Mouse (Mus musculus) MEL (cell line): ENCODE data around the gene Rsph10b. TPM values are rescaled to one million over a fixed set of nuclear protein-coding genes. Genes with fewer than 3 reads are reported as not detected.

ENCODE experiments used
- DNase-seq: peaks from one replicate; pipeline ENCODE4 v3.0.0; 2011; ENCODE audit warnings: low read depth, low spot score
- H3K27ac ChIP-seq: 2 replicates; pipeline ENCODE4 v1.5.1; 2012; ENCODE audit warnings: low read depth, mild to moderate bottlenecking, control low read depth, low read length, moderate library complexity; ENCODE audit not compliant: control insufficient read depth
- H3K27me3 ChIP-seq, 2 experiments: fragments of 150-350 bp in 1 of 2; sonication (generic) in 1 of 2; 2 replicates each; pipeline ENCODE4 v1.6.1; 2012; ENCODE audit warnings: low read length in 2 of 2, mild to moderate bottlenecking in 2 of 2, improper control_type of control experiment in 1 of 2, moderate library complexity in 1 of 2; ENCODE audit not compliant: insufficient read depth in 2 of 2, control insufficient read depth in 1 of 2
- H3K36me3 ChIP-seq, 2 experiments: 2 replicates each; pipeline ENCODE4 v1.6.1; 2012 to 2014; ENCODE audit warnings: low read length in 2 of 2, improper control_type of control experiment in 1 of 2, inconsistent platforms in 1 of 2, mild to moderate bottlenecking in 1 of 2; ENCODE audit not compliant: insufficient read depth in 2 of 2, control insufficient read depth in 1 of 2
- H3K4me1 ChIP-seq, 2 experiments: fragments of 150-350 bp in 1 of 2; sonication (generic) in 1 of 2; 2 replicates each; pipeline ENCODE4 v1.6.1; 2012; ENCODE audit warnings: low read length in 2 of 2, improper control_type of control experiment in 1 of 2, mild to moderate bottlenecking in 1 of 2; ENCODE audit not compliant: insufficient read depth in 2 of 2, control insufficient read depth in 1 of 2
- H3K4me3 ChIP-seq, 2 experiments: fragments of 150-350 bp in 1 of 2; sonication (generic) in 1 of 2; 2 replicates each; pipeline ENCODE4 v1.5.1; 2012; ENCODE audit warnings: low read depth in 2 of 2, low read length in 2 of 2, mild to moderate bottlenecking in 2 of 2, moderate library complexity in 2 of 2, control low read depth in 1 of 2, improper control_type of control experiment in 1 of 2; ENCODE audit not compliant: control insufficient read depth in 1 of 2, insufficient read depth in 1 of 2
- H3K79me2 ChIP-seq: 2 replicates; pipeline ENCODE4 v1.6.1; 2012; ENCODE audit warnings: mild to moderate bottlenecking, low read length, moderate library complexity; ENCODE audit not compliant: control insufficient read depth, poor library complexity, insufficient read depth
- H3K9ac ChIP-seq: 2 replicates; pipeline ENCODE4 v1.6.1; 2012; ENCODE audit warnings: low read depth, mild to moderate bottlenecking, control low read depth, low read length, moderate library complexity; ENCODE audit not compliant: control insufficient read depth, poor library complexity, severe bottlenecking
- H3K9me3 ChIP-seq: fragments of 150-350 bp; sonication (generic); replicated peaks from 2 replicates; pipeline ENCODE4 v1.6.1; 2012; ENCODE audit warnings: mild to moderate bottlenecking, low read length, improper control_type of control experiment, moderate library complexity; ENCODE audit not compliant: insufficient read depth
- BHLHE40 ChIP-seq: IDR thresholded peaks from 2 replicates; pipeline ENCODE4 v1.6.1; 2012; ENCODE audit warnings: low read depth, mild to moderate bottlenecking, inconsistent platforms, low read length, improper control_type of control experiment, borderline replicate concordance
- CTCF ChIP-seq, 3 experiments: IDR thresholded peaks in 2 of 3; conservative IDR thresholded peaks in 1 of 3; 2 replicates each; pipeline ENCODE4 v1.5.1; 2011 to 2012; ENCODE audit warnings: low read length in 3 of 3, low read depth in 2 of 3, mild to moderate bottlenecking in 2 of 3, improper control_type of control experiment in 1 of 3, inconsistent platforms in 1 of 3, mixed read lengths in 1 of 3, moderate library complexity in 1 of 3; ENCODE audit not compliant: control insufficient read depth in 1 of 3, insufficient read depth in 1 of 3, poor library complexity in 1 of 3, severe bottlenecking in 1 of 3
- EP300 ChIP-seq, 2 experiments: IDR thresholded peaks; 2 replicates each; pipeline ENCODE4 v1.6.1; 2011; ENCODE audit warnings: improper control_type of control experiment in 2 of 2, low read length in 2 of 2, low read depth in 1 of 2, mild to moderate bottlenecking in 1 of 2
- GABPA ChIP-seq: IDR thresholded peaks from 2 replicates; pipeline ENCODE4 v1.6.1; 2012; ENCODE audit warnings: low read depth, mild to moderate bottlenecking, inconsistent platforms, low read length, improper control_type of control experiment, moderate library complexity
- GATA1 ChIP-seq: IDR thresholded peaks from 2 replicates; pipeline ENCODE4 v1.6.1; 2011; ENCODE audit warnings: low read depth, low read length, improper control_type of control experiment
- HCFC1 ChIP-seq: IDR thresholded peaks from 2 replicates; pipeline ENCODE4 v1.6.1; 2012; ENCODE audit warnings: low read depth, mild to moderate bottlenecking, inconsistent platforms, low read length, improper control_type of control experiment, moderate library complexity
- JUND ChIP-seq: IDR thresholded peaks from 2 replicates; pipeline ENCODE4 v1.6.1; 2011; ENCODE audit warnings: low read depth, mild to moderate bottlenecking, improper control_type of control experiment, low read length
- MAX ChIP-seq: IDR thresholded peaks from 2 replicates; pipeline ENCODE4 v1.6.1; 2011; ENCODE audit warnings: low read length, improper control_type of control experiment
- MAZ ChIP-seq: IDR thresholded peaks from 2 replicates; pipeline ENCODE4 v1.6.1; 2012; ENCODE audit warnings: low read depth, mild to moderate bottlenecking, inconsistent platforms, low read length, improper control_type of control experiment
- MXI1 ChIP-seq: IDR thresholded peaks from 2 replicates; pipeline ENCODE4 v1.6.1; 2011; ENCODE audit warnings: mild to moderate bottlenecking, low read depth, low read length, improper control_type of control experiment
- NELFE ChIP-seq: IDR thresholded peaks from 2 replicates; pipeline ENCODE4 v1.6.1; 2011; ENCODE audit warnings: low read depth, low read length, improper control_type of control experiment
- POLR2A ChIP-seq, 2 experiments: IDR thresholded peaks; 2 replicates each; pipeline ENCODE4 v1.6.1; 2011 to 2012; ENCODE audit warnings: low read length in 2 of 2, mild to moderate bottlenecking in 2 of 2, control low read depth in 1 of 2, improper control_type of control experiment in 1 of 2, low read depth in 1 of 2, moderate library complexity in 1 of 2; ENCODE audit not compliant: control insufficient read depth in 1 of 2, insufficient read depth in 1 of 2, poor library complexity in 1 of 2
- POLR2AphosphoS2 ChIP-seq: IDR thresholded peaks from 2 replicates; pipeline ENCODE4 v1.6.1; 2011; ENCODE audit warnings: low read length, improper control_type of control experiment
- RCOR1 ChIP-seq: IDR thresholded peaks from 2 replicates; pipeline ENCODE4 v1.6.1; 2012; ENCODE audit warnings: low read depth, mild to moderate bottlenecking, inconsistent platforms, low read length, improper control_type of control experiment
- SIN3A ChIP-seq: IDR thresholded peaks from 2 replicates; pipeline ENCODE4 v1.6.1; 2012; ENCODE audit warnings: low read length, improper control_type of control experiment, inconsistent platforms
- TAL1 ChIP-seq: IDR thresholded peaks from 2 replicates; pipeline ENCODE4 v1.6.1; 2012; ENCODE audit warnings: mild to moderate bottlenecking, inconsistent platforms, low read length, moderate library complexity, mixed read lengths
- TCF12 ChIP-seq: IDR thresholded peaks from 2 replicates; pipeline ENCODE4 v1.6.1; 2014; ENCODE audit warnings: low read depth, mild to moderate bottlenecking, inconsistent platforms, low read length, improper control_type of control experiment, moderate library complexity
- UBTF ChIP-seq: IDR thresholded peaks from 2 replicates; pipeline ENCODE4 v1.6.1; 2012; ENCODE audit warnings: low read depth, mild to moderate bottlenecking, inconsistent platforms, low read length, improper control_type of control experiment, moderate library complexity, borderline replicate concordance; ENCODE audit not compliant: insufficient read depth
- USF2 ChIP-seq, 2 experiments: IDR thresholded peaks; 2 replicates each; pipeline ENCODE4 v1.6.1; 2011 to 2012; ENCODE audit warnings: improper control_type of control experiment in 2 of 2, low read length in 2 of 2, borderline replicate concordance in 1 of 2, inconsistent platforms in 1 of 2, low read depth in 1 of 2, mild to moderate bottlenecking in 1 of 2; ENCODE audit not compliant: insufficient read depth in 1 of 2
- ZC3H11A ChIP-seq: IDR thresholded peaks from 2 replicates; pipeline ENCODE4 v1.6.1; 2012; ENCODE audit warnings: low read depth, mild to moderate bottlenecking, inconsistent platforms, low read length, improper control_type of control experiment
- ZKSCAN1 ChIP-seq: IDR thresholded peaks from 2 replicates; pipeline ENCODE4 v1.6.1; 2012; ENCODE audit warnings: low read depth, mild to moderate bottlenecking, inconsistent platforms, low read length, improper control_type of control experiment, moderate library complexity
- ZMIZ1 ChIP-seq: IDR thresholded peaks from 2 replicates; pipeline ENCODE4 v1.6.1; 2012; ENCODE audit warnings: low read depth, mild to moderate bottlenecking, inconsistent platforms, low read length, improper control_type of control experiment, moderate library complexity
- ZNF384 ChIP-seq: IDR thresholded peaks from 2 replicates; pipeline ENCODE4 v1.6.1; 2012; ENCODE audit warnings: low read depth, mild to moderate bottlenecking, inconsistent platforms, low read length, improper control_type of control experiment
- polyA plus RNA-seq, 2 experiments: library from polyadenylated mRNA; stranded (reverse) in 1 of 2; unstranded in 1 of 2; fragments of >175 nt in 1 of 2; fragments of >200 nt in 1 of 2; gene quantifications; 2 replicates each; pipeline versions ENCODE4 v1.2.1 to v1.2.4; 2012; ENCODE audit warnings: low replicate concordance in 2 of 2, low read depth in 1 of 2; ENCODE audit not compliant: insufficient read length in 2 of 2, insufficient read depth in 1 of 2, missing spikeins in 1 of 2
- total RNA-seq: library from RNA; depleted of rRNA; stranded (reverse); fragments of 300-350 nt; gene quantifications from 2 replicates; pipeline ENCODE4 v1.2.3, GENCODE M21; 2012

Rsph10b gene
- total and polyA plus RNA-seq, 3 experiments: 0.04 to 0.17 TPM; not detected in 1

DNA sequence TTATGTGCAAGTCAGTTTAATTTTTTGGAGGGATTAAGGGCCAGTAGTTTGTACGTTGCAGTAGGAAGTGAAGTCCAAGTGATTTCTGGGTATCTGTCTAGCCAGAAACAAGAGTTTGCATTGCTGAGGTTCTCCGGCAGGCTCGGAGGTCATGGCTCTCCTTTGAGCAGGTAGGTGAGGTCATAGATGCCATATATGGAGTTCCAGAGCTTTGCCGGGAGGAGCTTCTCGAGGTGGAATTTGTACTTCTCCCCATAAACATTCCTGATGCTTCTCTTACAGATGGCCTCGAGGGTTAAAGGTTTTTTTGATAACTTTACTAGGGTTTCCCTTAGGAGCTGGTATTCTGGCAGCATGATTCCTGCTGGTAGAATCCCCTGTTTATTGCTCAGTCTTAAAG is 42.1 kb upstream of the Rsph10b start:
- TF ChIP-seq USF2 (IDR thresholded peaks at IDR 0.05; ENCODE audit: borderline replicate concordance in 1 of 2, insufficient read depth in 1 of 2, low read depth in 1 of 2, low read length in 2 of 2) (no peak), UBTF (no peak), ZNF384 (no peak), NELFE (no peak), MAZ (no peak), MAX (no peak), CTCF (IDR thresholded peaks at IDR 0.05 in 2 of 3, conservative IDR thresholded peaks at IDR 0.05 in 1 of 3; ENCODE audit: control insufficient read depth in 1 of 3, insufficient read depth in 1 of 3, low read depth in 2 of 3, low read length in 3 of 3, poor library complexity in 1 of 3, severe bottlenecking in 1 of 3) (no peak), RCOR1 (no peak), SIN3A (no peak), TAL1 (no peak), MXI1 (no peak)
- no peak for DNase-seq
- H3K36me3 ChIP-seq: peaks cover 5 to 9% of the 10 kb centered on the region in 2 experiments
- H3K4me1 ChIP-seq: peaks cover 2 to 13% of the 10 kb centered on the region in 2 experiments
- H3K27me3 ChIP-seq: no peaks in the 10 kb centered on the region
- H3K9me3 ChIP-seq: no peaks in the 10 kb centered on the region
- H3K9ac ChIP-seq: no peak overlapping the region
- H3K27ac ChIP-seq: no peak overlapping the region
- H3K79me2 ChIP-seq: no peaks in the 10 kb centered on the region
- H3K4me3 ChIP-seq: no peak overlapping the region

DNA sequence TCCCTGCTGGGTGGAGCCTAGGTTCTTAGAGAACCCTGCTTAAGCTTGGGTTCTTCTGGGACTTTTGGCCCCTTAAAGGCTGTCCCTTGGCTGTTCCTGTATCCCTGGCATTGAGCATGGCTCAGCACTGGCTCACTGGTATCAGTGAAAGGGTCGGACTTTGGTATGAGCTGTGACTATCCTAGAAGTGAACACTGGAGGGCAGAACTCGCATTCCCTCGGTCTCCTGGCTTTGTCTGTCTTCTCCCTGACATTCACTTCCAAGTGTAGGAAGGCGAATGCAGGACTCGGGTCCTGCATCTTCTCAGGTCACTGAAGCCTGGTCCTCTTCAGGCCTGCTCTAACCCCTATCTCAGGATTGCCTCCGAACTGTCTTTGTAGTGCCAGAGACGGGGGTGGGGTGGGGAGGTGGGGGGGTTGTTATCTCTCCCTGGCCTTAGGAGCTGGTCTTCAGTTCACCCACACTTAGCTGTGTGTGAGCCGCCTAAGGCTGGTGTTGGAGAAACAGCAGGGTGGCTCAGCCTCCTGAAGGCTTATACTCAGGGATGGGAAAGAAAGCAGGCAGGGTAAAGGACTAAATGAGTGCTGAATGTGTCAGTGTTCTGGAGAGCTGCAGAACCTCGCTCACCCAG is 40.5 kb upstream of the Rsph10b start:
- no peaks in the 10 kb centered on the region for H3K9me3 ChIP-seq
- no peak overlapping the region for H3K4me3 ChIP-seq
- TF ChIP-seq RCOR1 (no peak), EP300 (IDR thresholded peaks at IDR 0.05; ENCODE audit: low read depth in 1 of 2, low read length in 2 of 2) (no peak), GATA1 (no peak), USF2 (IDR thresholded peaks at IDR 0.05; ENCODE audit: borderline replicate concordance in 1 of 2, insufficient read depth in 1 of 2, low read depth in 1 of 2, low read length in 2 of 2) (no peak)
- TF ChIP-seq, all 39 proteins: peak for 0
- no peak for DNase-seq
- Histone ChIP-seq H3K27me3 (no peaks in the 10 kb centered on the region), H3K27ac (no peak overlapping the region), H3K9ac (no peak overlapping the region), H3K36me3 (peaks cover 5 to 8% of the 10 kb centered on the region in 2 experiments), H3K79me2 (no peaks in the 10 kb centered on the region), H3K4me1 (peaks cover 2 to 13% of the 10 kb centered on the region in 2 experiments)

GRCm38 (mm10) chr5:143893396-143893795 is 39.4 kb upstream of the Rsph10b start:
- no peaks in the 10 kb centered on the region for H3K27me3 ChIP-seq
- peaks cover 5 to 8% of the 10 kb centered on the region in 2 experiments for H3K36me3 ChIP-seq
- no peak overlapping the region for H3K27ac ChIP-seq
- peak; percentile 91 for DNase-seq
- peaks cover 2 to 13% of the 10 kb centered on the region in 2 experiments for H3K4me1 ChIP-seq
- H3K9me3 ChIP-seq: no peaks in the 10 kb centered on the region
- H3K9ac ChIP-seq: no peak overlapping the region
- H3K4me3 ChIP-seq: no peak overlapping the region
- no peaks in the 10 kb centered on the region for H3K79me2 ChIP-seq
- TF ChIP-seq POLR2AphosphoS2: no peak
- TF ChIP-seq GATA1: peak; percentile 87
- 0 out of 2 replicates have a peak, but pooled peaks have one; percentile 29 for TF ChIP-seq HCFC1
- no peak for TF ChIP-seq UBTF
- peak; percentile 91 for TF ChIP-seq TCF12
- no peak for TF ChIP-seq GABPA
- peak; percentile 53; the same call in 1 of the 2 replicates for TF ChIP-seq BHLHE40
- no peak for TF ChIP-seq ZKSCAN1
- TF ChIP-seq MAZ: no peak
- TF ChIP-seq USF2 (IDR thresholded peaks at IDR 0.05; ENCODE audit: borderline replicate concordance in 1 of 2, insufficient read depth in 1 of 2, low read depth in 1 of 2, low read length in 2 of 2): no peak
- peak; percentile 51; the same call in 1 of the 2 replicates for TF ChIP-seq MXI1
- no peak for TF ChIP-seq NELFE
- peak; percentile 38 for TF ChIP-seq SIN3A
- no peak for TF ChIP-seq ZC3H11A
- TF ChIP-seq ZMIZ1: no peak
- TF ChIP-seq POLR2A (IDR thresholded peaks at IDR 0.05; ENCODE audit: control insufficient read depth in 1 of 2, insufficient read depth in 1 of 2, low read depth in 1 of 2, low read length in 2 of 2, poor library complexity in 1 of 2): no peak
- TF ChIP-seq EP300 (IDR thresholded peaks at IDR 0.05; ENCODE audit: low read depth in 1 of 2, low read length in 2 of 2): peak; percentile 82
- TF ChIP-seq JUND: no peak
